Mouse (Mus musculus) megakaryocyte, embryonic 14.5 days (primary cell): Measurements from ENCODE around the gene Stra6. TPM values are rescaled to one million over a fixed set of nuclear protein-coding genes. Genes with fewer than 3 reads are reported as not detected.

ENCODE experiments used
- H3K27me3 ChIP-seq: replicated peaks from 2 replicates; pipeline ENCODE3; 2012; ENCODE audit warnings: inconsistent platforms
- H3K36me3 ChIP-seq: replicated peaks from 2 replicates; pipeline ENCODE3; 2012; ENCODE audit warnings: low read length, inconsistent platforms, mixed read lengths
- H3K4me1 ChIP-seq: 2 replicates; pipeline ENCODE4 v1.6.1; 2012; ENCODE audit warnings: inconsistent platforms
- H3K4me3 ChIP-seq: replicated peaks from 2 replicates; pipeline ENCODE3; 2012; ENCODE audit warnings: moderate library complexity, mild to moderate bottlenecking, inconsistent platforms
- H3K9me3 ChIP-seq: 2 replicates; pipeline ENCODE4 v1.6.1; 2012; ENCODE audit warnings: inconsistent platforms
- FLI1 ChIP-seq: IDR thresholded peaks from 2 replicates; pipeline ENCODE4 v1.6.1; 2012; ENCODE audit warnings: low read length, inconsistent platforms, mixed read lengths
- GATA1 ChIP-seq: IDR thresholded peaks from 3 replicates; pipeline ENCODE4 v1.6.1; 2012; ENCODE audit warnings: mixed read lengths, low read length, inconsistent platforms, borderline replicate concordance
- polyA plus RNA-seq: library from polyadenylated mRNA; stranded (reverse); fragments of >175 nt; gene quantifications from 2 replicates; pipeline ENCODE4 v1.2.3, GENCODE M21; 2012; ENCODE audit warnings: low replicate concordance; ENCODE audit not compliant: insufficient read depth

The Stra6 gene
- polyA plus RNA-seq, 1 experiment: not detected

GRCm38 (mm10) chr9:58159855-58160254, 96.3 kb downstream of the Stra6 start:
- no peak for TF ChIP-seq FLI1
- TF ChIP-seq GATA1: no peak
- Histone ChIP-seq H3K4me3 (no peak overlapping the region), H3K27me3 (peaks cover 77% of the 10 kb centered on the region), H3K9me3 (no peaks in the 10 kb centered on the region), H3K36me3 (no peaks in the 10 kb centered on the region), H3K4me1 (peaks cover 14% of the 10 kb centered on the region)

DNA sequence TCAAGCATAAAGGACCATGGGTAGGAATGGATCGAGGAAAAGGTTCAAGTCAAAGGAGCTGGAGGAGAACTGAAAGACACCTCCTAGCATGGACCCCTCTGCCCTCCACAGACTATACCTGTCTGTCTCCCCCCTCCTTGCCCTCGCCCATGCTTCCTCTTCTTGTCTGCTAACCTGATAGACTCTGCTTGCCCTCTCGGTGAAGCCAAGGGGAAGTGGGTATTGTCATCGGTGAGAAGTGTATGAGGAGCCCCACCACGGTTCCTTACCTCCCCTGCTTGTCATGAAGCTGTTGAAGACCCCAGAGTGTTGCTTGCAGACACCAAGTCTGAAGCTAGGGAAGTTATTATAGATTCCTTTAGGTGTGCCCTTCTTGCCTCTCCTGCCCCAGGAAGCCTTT, 96.7 kb downstream of the Stra6 start:
- TF ChIP-seq FLI1: no peak
- TF ChIP-seq GATA1: no peak
- no peaks in the 10 kb centered on the region for H3K9me3 ChIP-seq
- H3K27me3 ChIP-seq: peaks cover 75% of the 10 kb centered on the region
- H3K4me1 ChIP-seq: peaks cover 14% of the 10 kb centered on the region
- H3K36me3 ChIP-seq: no peaks in the 10 kb centered on the region
- H3K4me3 ChIP-seq: no peak overlapping the region

GRCm38 (mm10) chr9:58162173-58162572, 98.6 kb downstream of the Stra6 start:
- Histone ChIP-seq H3K36me3 (no peaks in the 10 kb centered on the region), H3K9me3 (peaks cover 6% of the 10 kb centered on the region; the same call in 1 of the 2 replicates), H3K27me3 (peaks cover 63% of the 10 kb centered on the region), H3K4me3 (no peak overlapping the region), H3K4me1 (peaks cover 12% of the 10 kb centered on the region)
- TF ChIP-seq GATA1 (no peak), FLI1 (no peak)

- peaks cover 56% of the 10 kb centered on the region for H3K27me3 ChIP-seq
- no peak for TF ChIP-seq FLI1
- TF ChIP-seq GATA1: no peak
- H3K4me3 ChIP-seq: no peak overlapping the region
- H3K4me1 ChIP-seq: peaks cover 8% of the 10 kb centered on the region
- H3K9me3 ChIP-seq: peaks cover 6% of the 10 kb centered on the region; the same call in 1 of the 2 replicates
- H3K36me3 ChIP-seq: no peaks in the 10 kb centered on the region
Measured at GRCm38 (mm10) chr9:58163146-58163545, 99.6 kb downstream of the Stra6 start.

DNA sequence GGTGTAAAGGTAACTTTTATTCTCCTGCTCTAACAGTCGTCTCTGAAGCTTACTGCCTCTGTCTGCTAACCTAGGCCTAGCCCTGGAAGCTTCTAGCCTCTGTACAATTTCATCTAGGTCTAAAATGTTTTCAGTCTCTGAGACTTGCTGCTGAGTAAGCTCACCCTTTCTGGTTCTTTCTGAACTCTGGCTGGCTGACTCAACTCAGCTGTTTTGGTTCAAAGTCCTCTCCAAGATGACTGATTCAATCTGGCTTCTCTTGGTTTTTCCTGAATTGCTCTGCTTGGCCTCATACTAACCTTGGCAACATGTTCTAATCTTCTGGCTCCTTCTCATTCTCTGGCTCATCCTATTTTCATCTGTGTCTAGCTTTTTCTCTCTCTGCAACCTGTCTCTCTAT, 102.2 kb downstream of the Stra6 start:
- Histone ChIP-seq H3K36me3 (no peaks in the 10 kb centered on the region), H3K4me3 (no peak overlapping the region)
- no peak for TF ChIP-seq FLI1
- TF ChIP-seq GATA1: no peak

GRCm38 (mm10) chr9:58168880-58169279, 105.3 kb downstream of the Stra6 start:
- TF ChIP-seq GATA1 (no peak), FLI1 (no peak)
- no peaks in the 10 kb centered on the region for H3K36me3 ChIP-seq
- H3K9me3 ChIP-seq: peaks cover 9% of the 10 kb centered on the region; the same call in 1 of the 2 replicates
- no peaks in the 10 kb centered on the region for H3K4me1 ChIP-seq
- H3K4me3 ChIP-seq: no peak overlapping the region
- H3K27me3 ChIP-seq: peaks cover 23% of the 10 kb centered on the region

More for the DNA sequence above, 102.2 kb downstream of the Stra6 start:
- peaks cover 6% of the 10 kb centered on the region; the same call in 1 of the 2 replicates for H3K9me3 ChIP-seq
- peaks cover 38% of the 10 kb centered on the region for H3K27me3 ChIP-seq
- no peaks in the 10 kb centered on the region for H3K4me1 ChIP-seq

DNA sequence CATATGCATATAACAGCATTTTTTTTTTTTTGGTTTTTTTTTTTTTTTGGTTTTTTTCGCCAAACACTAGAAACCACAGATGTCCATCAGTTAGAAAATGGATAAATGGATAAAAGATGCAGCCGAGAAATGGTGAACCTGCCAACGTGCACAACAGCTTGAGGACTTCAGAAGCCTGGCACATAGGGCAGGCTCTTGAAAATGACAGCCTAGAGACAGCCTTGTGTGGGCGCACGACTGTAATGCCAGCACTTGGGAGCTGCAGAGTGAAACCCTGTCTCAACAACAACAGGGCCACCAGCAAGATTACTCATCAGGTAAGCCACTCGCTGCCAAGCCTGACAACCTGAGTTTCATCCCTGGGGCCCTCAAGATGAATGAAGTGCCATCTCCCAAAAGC, 105.8 kb downstream of the Stra6 start:
- TF ChIP-seq FLI1 (no peak), GATA1 (no peak)
- peaks cover 25% of the 10 kb centered on the region for H3K27me3 ChIP-seq
- H3K4me3 ChIP-seq: no peak overlapping the region

GRCm38 (mm10) chr9:58172863-58173262, 109.3 kb downstream of the Stra6 start:
- Histone ChIP-seq H3K36me3 (no peaks in the 10 kb centered on the region), H3K9me3 (peaks cover 3% of the 10 kb centered on the region; the same call in 1 of the 2 replicates), H3K4me3 (no peak overlapping the region), H3K4me1 (no peaks in the 10 kb centered on the region), H3K27me3 (peaks cover 25% of the 10 kb centered on the region)
- TF ChIP-seq GATA1: no peak

More for the DNA sequence above, 105.8 kb downstream of the Stra6 start:
- Histone ChIP-seq H3K4me1 (no peaks in the 10 kb centered on the region), H3K36me3 (no peaks in the 10 kb centered on the region), H3K9me3 (peaks cover 9% of the 10 kb centered on the region; the same call in 1 of the 2 replicates)

DNA sequence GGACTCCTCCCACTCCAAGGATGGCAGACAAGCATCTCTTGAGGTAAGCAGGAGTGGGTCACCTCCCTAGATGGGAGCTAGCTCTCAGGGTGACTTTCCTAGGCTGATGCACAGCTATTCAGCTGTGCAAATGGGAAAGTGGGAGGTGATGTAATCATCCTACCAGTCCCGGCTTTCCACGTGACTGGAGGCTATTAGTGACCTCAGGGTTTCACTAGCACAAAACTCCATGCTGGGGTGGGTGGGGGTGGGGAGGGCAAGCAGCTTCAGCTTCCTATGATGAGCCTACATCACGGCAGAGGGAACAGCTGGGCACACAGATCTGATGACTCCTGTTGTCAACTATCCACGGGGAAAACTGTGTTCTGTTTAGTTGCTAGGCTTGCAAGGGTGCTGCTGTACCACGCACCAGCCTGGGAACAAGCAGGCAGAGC, 111.2 kb downstream of the Stra6 start:
- Histone ChIP-seq H3K4me1 (no peaks in the 10 kb centered on the region), H3K4me3 (no peak overlapping the region), H3K36me3 (no peaks in the 10 kb centered on the region), H3K27me3 (peaks cover 30% of the 10 kb centered on the region), H3K9me3 (peaks cover 3% of the 10 kb centered on the region; the same call in 1 of the 2 replicates)
- TF ChIP-seq FLI1: no peak
- no peak for TF ChIP-seq GATA1

- no peaks in the 10 kb centered on the region for H3K4me1 ChIP-seq
- no peak for TF ChIP-seq FLI1
- no peak for TF ChIP-seq GATA1
Measured at GRCm38 (mm10) chr9:58175745-58176487, 112.3 kb downstream of the Stra6 start.

More at GRCm38 (mm10) chr9:58175745-58176487, 112.3 kb downstream of the Stra6 start:
- peaks cover 30% of the 10 kb centered on the region for H3K27me3 ChIP-seq
- H3K9me3 ChIP-seq: peaks cover 3% of the 10 kb centered on the region; the same call in 1 of the 2 replicates
- no peak overlapping the region for H3K4me3 ChIP-seq
- no peaks in the 10 kb centered on the region for H3K36me3 ChIP-seq
